Mouse (Mus musculus) kidney, postnatal 25 days (tissue): Measurements from ENCODE around the gene Unc13c.

Experiments used
- DNase-seq, 2 experiments: peaks; one replicate each; pipeline ENCODE4 v3.0.0; 2021; ENCODE audit warnings: mixed read lengths in 2 of 2

The Unc13c gene

DNA sequence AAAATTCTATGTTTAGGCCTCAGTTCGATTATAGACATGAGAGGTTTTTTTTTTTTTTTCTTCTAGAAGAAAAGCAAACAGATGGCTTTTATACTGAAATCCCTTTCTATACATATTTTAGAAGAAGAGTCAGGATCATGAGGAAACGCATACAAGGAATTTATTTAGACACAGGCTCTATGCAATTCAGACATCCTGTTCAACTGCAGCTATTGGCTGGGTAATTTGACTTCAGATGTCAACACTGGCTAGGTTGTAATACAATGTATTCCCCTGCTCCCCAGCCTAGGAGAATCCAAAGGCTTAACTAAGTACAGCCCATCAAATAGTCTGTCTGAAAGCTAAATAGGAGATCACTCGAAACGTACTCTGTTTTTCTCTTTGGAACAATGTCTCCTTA, 355.9 kb downstream of the Unc13c start:
- no peak for DNase-seq

GRCm38 (mm10) chr9:73603921-73604320, 364.8 kb downstream of the Unc13c start:
- no peak for DNase-seq

GRCm38 (mm10) chr9:73565558-73565957, 403.2 kb downstream of the Unc13c start:
- DNase-seq = no peak

DNA sequence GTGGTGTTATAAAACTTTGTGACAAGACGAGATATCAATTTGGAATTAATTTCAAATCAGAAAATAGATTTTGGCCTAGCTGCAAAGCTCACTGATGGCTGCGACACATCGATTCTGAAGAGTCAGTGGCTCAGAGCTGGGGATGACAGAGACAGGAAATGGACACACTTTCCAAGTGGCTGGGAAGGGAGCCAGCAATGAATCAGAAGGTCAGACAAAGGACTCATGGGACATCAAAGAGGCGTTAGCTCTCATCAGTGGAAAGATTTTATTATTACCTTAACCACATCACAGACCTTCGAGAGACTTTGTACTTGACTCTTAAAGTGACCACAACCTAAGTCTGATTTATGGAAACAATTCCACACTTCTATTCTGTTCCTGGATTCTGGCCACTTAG, 408.7 kb downstream of the Unc13c start:
- peak; percentile 44 to 62 for DNase-seq

- peak; percentile 63 to 76 for DNase-seq
Observed at GRCm38 (mm10) chr9:73557805-73558204, 411.0 kb downstream of the Unc13c start.

- peak in 1 of 2 experiments; percentile 30 for DNase-seq
Observed at GRCm38 (mm10) chr9:73555354-73555753, 413.4 kb downstream of the Unc13c start.

GRCm38 (mm10) chr9:73472568-73472967, 496.2 kb downstream of the Unc13c start:
- no peak for DNase-seq

- DNase-seq = no peak
Observed at GRCm38 (mm10) chr9:73462027-73462426, 506.7 kb downstream of the Unc13c start.

DNA sequence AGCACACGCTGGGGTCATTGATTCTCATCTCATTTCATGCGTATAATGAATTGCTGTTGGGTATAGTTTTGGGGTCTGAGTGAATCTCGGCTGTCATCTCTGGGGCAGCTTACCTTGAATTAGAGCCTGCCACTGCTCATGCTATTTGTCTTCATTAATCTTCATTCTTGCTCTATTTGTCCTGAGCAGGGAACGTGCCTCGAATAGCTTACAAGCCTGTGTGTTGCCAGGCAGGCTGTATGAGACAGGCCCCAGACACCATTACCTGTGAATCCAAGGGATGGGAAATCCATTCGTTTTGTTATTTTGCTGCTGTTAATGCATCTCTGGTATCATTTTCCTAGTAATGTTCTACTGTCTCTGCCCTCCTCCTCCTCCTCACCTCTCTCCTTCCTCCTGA, 518.8 kb downstream of the Unc13c start:
- no peak for DNase-seq

- no peak for DNase-seq
Observed at GRCm38 (mm10) chr9:73449216-73449615, 519.5 kb downstream of the Unc13c start.

- no peak for DNase-seq
Observed at GRCm38 (mm10) chr9:73431925-73432324, 536.8 kb downstream of the Unc13c start.
